ENCODE assay signal across 12 mouse cellular contexts in genomic region chr13:19701443-19702078, GRCm38 (mm10). TPM values are rescaled to one million over a fixed set of nuclear protein-coding genes. Genes with fewer than 3 reads are reported as not detected.
DNase-seq lines count a peak whose midpoint lies in the region; ATAC-seq and TF ChIP-seq lines count a peak whose summit lies in the region.
"Had no signal": no experiment of that assay in that cellular context is flagged by ENCODE, and none has a peak within 500 bp of the region (broad histone marks: within the 10 kb centered on the region; RNA-seq: fewer than 3 reads in every experiment).

No protein-coding gene starts in this region.

- H3K4me1 ChIP-seq in cerebellum, adult 2 months (ENCODE audit: control insufficient read depth, insufficient read depth, low read length) = peaks cover 2% of the 10 kb centered on the region; the same call in 1 of the 2 replicates
- no peaks in the 10 kb centered on the region for H3K4me1 ChIP-seq in hindbrain, embryonic 16.5 days (ENCODE audit: control insufficient read depth, insufficient read depth, low read depth, low read length)
- no peaks in the 10 kb centered on the region for H3K4me1 ChIP-seq in kidney, adult 2 months (ENCODE audit: control insufficient read depth, insufficient read depth, low read length)
- H3K4me1 ChIP-seq: embryonic facial prominence, embryonic 13.5 days had no signal

- WGBS in cerebellum, adult 2 months = 32% methylated on average over 11 of the region's 11 CpGs
- 49% methylated on average over 11 of the region's 11 CpGs for WGBS in hindbrain, embryonic 16.5 days
- 69% methylated on average over 11 of the region's 11 CpGs for WGBS in kidney, adult 2 months

- H3K9ac ChIP-seq in hindbrain, embryonic 16.5 days (ENCODE audit: low read depth, low read length) = no peak overlapping the region; the same call in 1 of the 2 replicates
- H3K9ac ChIP-seq: embryonic facial prominence, embryonic 13.5 days; liver, postnatal 0 days had no signal

- no peaks in the 10 kb centered on the region for H3K9me3 ChIP-seq in hindbrain, embryonic 16.5 days (ENCODE audit: control insufficient read depth, low read length)
- H3K9me3 ChIP-seq: embryonic facial prominence, embryonic 13.5 days had no signal

- no peak for TF ChIP-seq POLR2A in cerebellum, adult 2 months (IDR thresholded peaks at IDR 0.05; ENCODE audit: borderline replicate concordance, insufficient read depth, low read length)
- no peak for TF ChIP-seq POLR2A in kidney, adult 2 months (IDR thresholded peaks at IDR 0.05; ENCODE audit: low read depth, low read length)

- H3K27ac ChIP-seq in cerebellum, adult 2 months (ENCODE audit: insufficient read depth, low read length) = no peak overlapping the region
- no peak overlapping the region for H3K27ac ChIP-seq in hindbrain, embryonic 16.5 days (ENCODE audit: low read depth, low read length)
- H3K27ac ChIP-seq in kidney, adult 2 months (ENCODE audit: insufficient read depth, low read depth, low read length) = no peak overlapping the region
- H3K27ac ChIP-seq: embryonic facial prominence, embryonic 13.5 days had no signal

- peak overlapping the region; percentile 34 for H3K4me3 ChIP-seq in cerebellum, adult 2 months (replicated peaks; ENCODE audit: insufficient read depth, low read depth, low read length)
- H3K4me3 ChIP-seq in hindbrain, embryonic 16.5 days (ENCODE audit: low read length) = peak overlapping the region; percentile 27
- H3K4me3 ChIP-seq in kidney, adult 2 months (ENCODE audit: insufficient read depth, low read depth, low read length) = no peak overlapping the region
- H3K4me3 ChIP-seq: embryonic facial prominence, embryonic 13.5 days had no signal

- TF ChIP-seq CTCF in cerebellum, adult 2 months (IDR thresholded peaks at IDR 0.05; ENCODE audit: borderline replicate concordance, insufficient read depth, low read depth, low read length) = no peak
- no peak for TF ChIP-seq CTCF in kidney, adult 2 months (conservative IDR thresholded peaks at IDR 0.05; ENCODE audit: insufficient read depth, insufficient read length, low read depth, low read length)

- peak overlapping the region; percentile 49 for H3K4me2 ChIP-seq in hindbrain, embryonic 16.5 days (ENCODE audit: low read length)
- H3K4me2 ChIP-seq: embryonic facial prominence, embryonic 13.5 days had no signal

- ATAC-seq in hindbrain, embryonic 16.5 days = peak; percentile 90
- no peak for ATAC-seq in megakaryocyte, adult 5-6 weeks (ENCODE audit: poor library complexity, severe bottlenecking)
- ATAC-seq: liver, postnatal 0 days had no signal

- H3K27me3 ChIP-seq in cerebellum, adult 2 months (ENCODE audit: control insufficient read depth, insufficient read depth, low read length) = no peaks in the 10 kb centered on the region
- H3K27me3 ChIP-seq in hindbrain, embryonic 16.5 days (replicated peaks; ENCODE audit: control insufficient read depth, insufficient read depth, low read length) = no peaks in the 10 kb centered on the region
- H3K27me3 ChIP-seq in kidney, adult 2 months (replicated peaks; ENCODE audit: control insufficient read depth, insufficient read depth, low read length) = no peaks in the 10 kb centered on the region

- DNase-seq in R1 (ENCODE audit: low read depth, low spot score) = peak; percentile 79
- peak; percentile 30 to 58 for DNase-seq in cerebellum, adult 2 months
- peak; percentile 14 for DNase-seq in mesoderm, embryonic 11.5 days (ENCODE audit: low read depth, low spot score)
- no peak for DNase-seq in kidney, adult 18-20 months
- no peak for DNase-seq in spleen, postnatal 4 days (ENCODE audit: low spot score in 2 of 2)
- DNase-seq in kidney, adult 2 months = no peak
- DNase-seq: liver, postnatal 0 days; spleen, adult 18-20 months had no signal

- no peaks in the 10 kb centered on the region for H3K36me3 ChIP-seq in hindbrain, embryonic 16.5 days (ENCODE audit: control insufficient read depth, insufficient read depth, low read length)
- H3K36me3 ChIP-seq in kidney, adult 2 months (ENCODE audit: control insufficient read depth, insufficient read depth, low read length) = no peaks in the 10 kb centered on the region
- H3K36me3 ChIP-seq: embryonic facial prominence, embryonic 13.5 days had no signal

RNA-seq across cellular contexts. Expression of gene Nme8, which starts 4.0 kb away (rescaled TPM):
- polyA plus RNA-seq in cerebellum, adult 2 months (2012; rRNA removed) = not detected in 2 replicates
- 0.17 and 0.18 TPM in 2 replicates for polyA plus RNA-seq in hindbrain, embryonic 16.5 days (2015; fragmentation: Nextera tagmentation; extraction: Ambion mirVana)
- not detected in 2 replicates for total RNA-seq in megakaryocyte, adult 5-6 weeks (2015)
- 0.37 TPM in 1 of 2 replicates, not detected in the other for total RNA-seq in megakaryocyte, adult 5-6 weeks (2017)
- not detected in 2 replicates for polyA plus RNA-seq in kidney, adult 2 months (2012; rRNA removed)
- total RNA-seq: hematopoietic stem cell, adult 5-6 weeks had no signal
- polyA plus RNA-seq: embryonic facial prominence, embryonic 13.5 days; liver, postnatal 0 days had no signal

Comparison
In these comparisons a context has a peak if more than half of its experiments do, and no peak if none do; other contexts are left out.
1. DNase-seq: peak in R1 (single experiment), cerebellum, adult 2 months (2 of 2) and mesoderm, embryonic 11.5 days (single experiment); none in kidney, adult 18-20 months (single experiment), spleen, postnatal 4 days (0 of 2) and kidney, adult 2 months (single experiment).